Mouse (Mus musculus) liver, embryonic 14.5 days (tissue): ENCODE results near the gene Galntl6.

Source experiments
- CTCF ChIP-seq: IDR thresholded peaks from 2 replicates; pipeline ENCODE4 v1.5.1; 2016; ENCODE audit warnings: antibody characterized with exemption, low read depth, control low read depth
- EP300 ChIP-seq: IDR thresholded peaks from 2 replicates; pipeline ENCODE4 v1.6.1; 2016; ENCODE audit warnings: antibody characterized with exemption, low read depth

DNA sequence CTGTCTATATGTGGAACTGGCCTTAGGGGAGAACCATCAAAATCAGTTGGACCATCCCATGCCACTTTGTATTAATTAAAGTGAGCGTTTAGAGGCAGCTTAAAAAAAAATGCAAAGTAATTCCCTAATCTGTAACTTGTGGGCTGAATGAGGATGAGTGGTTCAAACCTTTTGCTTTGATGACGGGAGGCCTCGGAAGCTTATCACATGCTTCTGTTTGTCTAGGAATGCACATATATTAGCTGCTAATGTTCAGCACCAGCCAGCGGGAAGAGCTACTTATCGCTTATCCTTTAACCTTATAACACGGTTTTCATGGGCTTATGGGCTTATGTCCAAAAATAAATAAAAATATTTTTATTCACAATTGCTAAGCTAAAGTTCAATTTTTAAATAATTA is 16.5 kb downstream of the Galntl6 start:
- no peak for TF ChIP-seq CTCF
- TF ChIP-seq EP300: no peak
